Mouse (Mus musculus) midbrain, postnatal 0 days (tissue): Measurements from ENCODE around the gene Gm28729. TPM values are rescaled to one million over a fixed set of nuclear protein-coding genes. Genes with fewer than 3 reads are reported as not detected.
A peak's percentile ranks its signal among the peaks of the same experiment; 100 is the strongest.
"Not testable (repeated sequence)": the region's sequence is repeated elsewhere in the genome, so short reads cannot be mapped to it uniquely, and the experiment has no call there.

Experiments
- ATAC-seq: fragments of 200-750 bp; cut with Nextera tagmentation; 2 replicates; pipeline ENCODE4 v1.8.0; 2017; ENCODE audit warnings: moderate number of reproducible peaks, mild to moderate bottlenecking, moderate TSS enrichment, moderate library complexity; ENCODE audit not compliant: low FRiP score
- DNase-seq: peaks from one replicate; pipeline ENCODE4 v3.0.0-alpha.2; 2015; ENCODE audit warnings: low spot score
- H3K27ac ChIP-seq: fragments of 300-500 bp; sonication (generic); 2 replicates; pipeline ENCODE4 v1.5.1; 2014; ENCODE audit warnings: low read depth, mild to moderate bottlenecking, low read length, mixed read lengths
- H3K27me3 ChIP-seq: fragments of 300-500 bp; sonication (generic); 2 replicates; pipeline ENCODE4 v1.6.1; 2014; ENCODE audit warnings: low read length, control low read depth, mixed read lengths; ENCODE audit not compliant: insufficient read depth
- H3K36me3 ChIP-seq: fragments of 300-500 bp; sonication (generic); 2 replicates; pipeline ENCODE4 v1.6.1; 2014; ENCODE audit warnings: low read length, control low read depth, mixed read lengths; ENCODE audit not compliant: insufficient read depth
- H3K4me1 ChIP-seq: fragments of 300-500 bp; sonication (generic); 2 replicates; pipeline ENCODE4 v1.6.1; 2014; ENCODE audit warnings: mild to moderate bottlenecking, control low read depth, antibody characterized with exemption, low read length, mixed read lengths; ENCODE audit not compliant: insufficient read depth
- H3K4me2 ChIP-seq: fragments of 300-500 bp; sonication (generic); 2 replicates; pipeline ENCODE4 v1.6.1; 2014; ENCODE audit warnings: low read depth, mild to moderate bottlenecking, low read length, mixed read lengths; ENCODE audit not compliant: poor library complexity, severe bottlenecking
- H3K4me3 ChIP-seq: fragments of 300-500 bp; sonication (generic); 2 replicates; pipeline ENCODE4 v1.5.1; 2014; ENCODE audit warnings: low read depth, mild to moderate bottlenecking, low read length, moderate library complexity
- H3K9ac ChIP-seq: fragments of 300-500 bp; sonication (generic); replicated peaks from 2 replicates; pipeline ENCODE4 v1.6.1; 2014; ENCODE audit warnings: mild to moderate bottlenecking, low read length, moderate library complexity, mixed read lengths; ENCODE audit not compliant: poor library complexity, severe bottlenecking
- H3K9me3 ChIP-seq: fragments of 300-500 bp; sonication (generic); 2 replicates; pipeline ENCODE4 v1.6.1; 2016; ENCODE audit warnings: low read length, control low read depth
- CTCF ChIP-seq: IDR thresholded peaks from 2 replicates; pipeline ENCODE4 v1.5.1; 2016; ENCODE audit warnings: antibody characterized with exemption, mild to moderate bottlenecking
- WGBS: fragments of 180-500 bp; shearing (Covaris S2); extraction: QIAGEN DNeasy Blood & Tissue Kit; methylation state at CpG from one replicate; pipeline ENCODE4 v1.1.7; 2014; 5-methylcytosine and 5-hydroxymethylcytosine counted together
- polyA plus RNA-seq: library from polyadenylated mRNA; unstranded; fragments of >200 nt; fragmentation: Nextera tagmentation; extraction: Ambion mirVana; gene quantifications from 2 replicates; pipeline ENCODE4 v1.2.1, GENCODE M21; 2015
- total RNA-seq: library from RNA; depleted of rRNA; stranded (reverse); fragments of >200 nt; gene quantifications from 2 replicates; pipeline ENCODE4 v1.2.3, GENCODE M21; 2014

The Gm28729 gene
- total and polyA plus RNA-seq, 2 experiments from 2014 or later: 0.20 to 0.60 TPM

- no peaks in the 10 kb centered on the region for H3K27me3 ChIP-seq
- H3K27ac ChIP-seq: no peak overlapping the region
- ATAC-seq (no peak), DNase-seq (peak; percentile 50)
- H3K9me3 ChIP-seq: no peaks in the 10 kb centered on the region
- WGBS: 51% methylated on average over 11 of the region's 11 CpGs
- no peak for TF ChIP-seq CTCF
- no peak overlapping the region for H3K4me3 ChIP-seq
- H3K4me1 ChIP-seq: no peaks in the 10 kb centered on the region
- no peaks in the 10 kb centered on the region for H3K36me3 ChIP-seq
- no peak overlapping the region for H3K4me2 ChIP-seq
- H3K9ac ChIP-seq: no peak overlapping the region
Observed at GRCm38 (mm10) chr9:96530674-96531081, 5.6 kb upstream of the Gm28729 start.

DNA sequence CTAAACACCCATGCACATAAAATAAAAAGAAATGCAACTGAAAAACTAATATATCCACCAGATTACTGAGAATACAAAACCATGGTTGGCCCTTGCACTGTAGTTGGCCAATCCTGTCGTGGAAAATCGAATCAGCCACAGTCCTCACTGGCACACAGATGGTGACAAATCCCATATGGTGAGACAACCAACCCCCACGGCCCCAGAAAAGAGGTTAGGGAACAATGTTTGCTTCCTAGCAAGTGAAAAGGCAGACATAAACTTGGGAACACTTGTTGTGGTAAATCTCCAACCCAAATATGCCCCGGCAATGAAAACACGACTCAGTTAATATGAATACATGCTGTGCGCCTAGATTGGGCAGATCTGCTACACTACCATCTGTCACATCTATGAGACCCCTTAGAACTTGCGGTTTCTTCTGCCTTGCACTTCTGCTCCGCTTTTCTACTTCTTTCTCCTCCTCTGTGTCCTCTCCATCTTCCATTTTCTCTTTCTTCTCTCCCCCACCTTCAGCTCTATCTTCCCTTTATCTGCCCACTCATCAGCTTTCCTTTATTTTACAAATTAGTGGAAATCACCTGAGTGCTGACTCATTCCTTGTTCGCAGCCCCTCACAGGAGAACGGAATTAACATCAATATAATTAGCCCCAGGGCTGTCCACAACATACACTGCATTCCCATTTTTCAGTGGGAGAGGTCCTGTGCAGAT lies 5.1 kb upstream of the Gm28729 start:
- H3K4me2 ChIP-seq: no peak overlapping the region
- no peaks in the 10 kb centered on the region for H3K27me3 ChIP-seq
- no peak overlapping the region for H3K9ac ChIP-seq
- no peak overlapping the region for H3K4me3 ChIP-seq
- H3K27ac ChIP-seq: no peak overlapping the region
- H3K36me3 ChIP-seq: no peaks in the 10 kb centered on the region
- H3K9me3 ChIP-seq: no peaks in the 10 kb centered on the region
- no peaks in the 10 kb centered on the region for H3K4me1 ChIP-seq
- no peak for TF ChIP-seq CTCF
- DNase-seq (peak; percentile 21), ATAC-seq (no peak)
- WGBS: 64% methylated on average over 10 of the region's 10 CpGs

GRCm38 (mm10) chr9:96526011-96526410 lies 947 bp upstream of the Gm28729 start:
- no peak for DNase-seq
- Histone ChIP-seq H3K36me3 (no peaks in the 10 kb centered on the region), H3K27me3 (no peaks in the 10 kb centered on the region), H3K9me3 (no peaks in the 10 kb centered on the region), H3K4me3 (no peak overlapping the region), H3K9ac (no peak overlapping the region), H3K27ac (no peak overlapping the region), H3K4me1 (no peaks in the 10 kb centered on the region), H3K4me2 (no peak overlapping the region)
- 88% methylated on average over 4 of the region's 4 CpGs for WGBS
- no peak for ATAC-seq
- no peak for TF ChIP-seq CTCF

DNA sequence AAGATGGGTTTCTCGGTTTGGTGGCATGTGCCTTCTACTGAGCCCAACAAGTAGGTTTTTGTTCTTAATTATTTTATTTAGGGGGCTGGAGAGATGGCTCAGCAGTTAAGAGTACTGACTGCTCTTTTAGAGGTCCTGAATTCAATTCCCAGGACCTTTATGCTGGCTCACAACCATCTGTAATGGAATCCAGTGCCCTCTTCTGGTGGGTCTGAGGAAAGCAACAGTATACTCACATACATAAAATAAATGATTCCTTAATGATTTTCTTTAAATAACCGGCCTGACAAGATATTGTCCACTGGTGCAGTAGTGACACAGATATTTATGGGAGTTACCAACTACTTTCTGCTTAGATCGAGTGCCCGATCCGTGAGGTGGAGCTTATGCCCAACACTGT lies 1.9 kb downstream of the Gm28729 start:
- no peak overlapping the region for H3K4me3 ChIP-seq
- H3K9me3 ChIP-seq: no peaks in the 10 kb centered on the region
- WGBS: 90% methylated on average over 5 of the region's 5 CpGs
- H3K27me3 ChIP-seq: no peaks in the 10 kb centered on the region
- no peak overlapping the region for H3K9ac ChIP-seq
- no peak overlapping the region for H3K4me2 ChIP-seq
- ATAC-seq (no peak), DNase-seq (no peak)
- H3K36me3 ChIP-seq: no peaks in the 10 kb centered on the region
- H3K27ac ChIP-seq: no peak overlapping the region
- no peaks in the 10 kb centered on the region for H3K4me1 ChIP-seq
- TF ChIP-seq CTCF: no peak

DNA sequence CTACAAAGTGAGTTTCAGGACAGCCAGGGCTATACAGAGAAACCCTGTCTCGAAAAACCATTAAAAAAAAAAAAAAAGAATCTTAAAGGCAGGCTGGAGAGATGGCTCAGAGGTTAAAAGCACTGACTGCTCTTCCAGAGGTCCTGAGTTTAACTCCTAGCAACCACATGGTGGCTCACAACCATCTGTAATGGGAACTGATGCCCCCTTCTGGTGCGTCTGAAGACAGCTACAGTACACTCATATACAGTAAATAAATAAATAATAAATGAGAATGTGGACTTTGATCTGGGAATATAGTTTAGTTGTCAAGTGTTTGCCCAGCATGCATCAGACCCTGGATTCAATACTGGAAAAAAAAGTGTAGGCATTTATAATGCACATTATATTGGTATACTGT lies 3.5 kb downstream of the Gm28729 start:
- WGBS: 91% methylated on average over 2 of the region's 2 CpGs
- not testable (repeated sequence) for H3K4me3 ChIP-seq, H3K9ac ChIP-seq, ATAC-seq, DNase-seq, H3K36me3 ChIP-seq, H3K4me2 ChIP-seq, H3K4me1 ChIP-seq, H3K27me3 ChIP-seq, H3K27ac ChIP-seq, H3K9me3 ChIP-seq
- peak; percentile 45; the same call in 1 of the 2 replicates for TF ChIP-seq CTCF

GRCm38 (mm10) chr9:96517429-96517828 lies 7.6 kb downstream of the Gm28729 start:
- WGBS: 52% methylated on average over 4 of the region's 4 CpGs
- Histone ChIP-seq H3K9me3 (no peaks in the 10 kb centered on the region), H3K36me3 (no peaks in the 10 kb centered on the region), H3K4me2 (no peak overlapping the region), H3K4me3 (no peak overlapping the region), H3K9ac (no peak overlapping the region), H3K27me3 (no peaks in the 10 kb centered on the region), H3K27ac (no peak overlapping the region), H3K4me1 (no peaks in the 10 kb centered on the region)
- TF ChIP-seq CTCF: no peak
- DNase-seq (no peak), ATAC-seq (no peak)
